Mouse (Mus musculus) erythroblast, adult 5-6 weeks (primary cell): Measurements from ENCODE around the gene Cd55. TPM values are rescaled to one million over a fixed set of nuclear protein-coding genes. Genes with fewer than 3 reads are reported as not detected.
A peak's percentile ranks its signal among the peaks of the same experiment; 100 is the strongest.
"Not testable (repeated sequence)": the region's sequence is repeated elsewhere in the genome, so short reads cannot be mapped to it uniquely, and the experiment has no call there.

ENCODE experiments used
- ATAC-seq: replicated peaks from 2 replicates; pipeline ENCODE4 v1.8.0; 2016; ENCODE audit warnings: moderate number of reproducible peaks, mild to moderate bottlenecking, moderate TSS enrichment, inconsistent platforms; ENCODE audit not compliant: poor library complexity, low FRiP score, severe bottlenecking
- total RNA-seq, 2 experiments: library from RNA; stranded (forward) in 1 of 2; stranded (reverse) in 1 of 2; fragments of 150-400 nt in 1 of 2; fragments of 200-764, 138-1000 nt in 1 of 2; gene quantifications; 2 replicates each; pipeline versions ENCODE4 v1.2.3 to v1.2.4; 2015 to 2017; ENCODE audit warnings: low replicate concordance in 2 of 2

The Cd55 gene
- 51.5 and 52.9 TPM in 2 replicates for total RNA-seq (2015; ENCODE audit: low replicate concordance)
- total RNA-seq (2017; ENCODE audit: low replicate concordance), result 28.6 and 29.1 TPM in 2 replicates

DNA sequence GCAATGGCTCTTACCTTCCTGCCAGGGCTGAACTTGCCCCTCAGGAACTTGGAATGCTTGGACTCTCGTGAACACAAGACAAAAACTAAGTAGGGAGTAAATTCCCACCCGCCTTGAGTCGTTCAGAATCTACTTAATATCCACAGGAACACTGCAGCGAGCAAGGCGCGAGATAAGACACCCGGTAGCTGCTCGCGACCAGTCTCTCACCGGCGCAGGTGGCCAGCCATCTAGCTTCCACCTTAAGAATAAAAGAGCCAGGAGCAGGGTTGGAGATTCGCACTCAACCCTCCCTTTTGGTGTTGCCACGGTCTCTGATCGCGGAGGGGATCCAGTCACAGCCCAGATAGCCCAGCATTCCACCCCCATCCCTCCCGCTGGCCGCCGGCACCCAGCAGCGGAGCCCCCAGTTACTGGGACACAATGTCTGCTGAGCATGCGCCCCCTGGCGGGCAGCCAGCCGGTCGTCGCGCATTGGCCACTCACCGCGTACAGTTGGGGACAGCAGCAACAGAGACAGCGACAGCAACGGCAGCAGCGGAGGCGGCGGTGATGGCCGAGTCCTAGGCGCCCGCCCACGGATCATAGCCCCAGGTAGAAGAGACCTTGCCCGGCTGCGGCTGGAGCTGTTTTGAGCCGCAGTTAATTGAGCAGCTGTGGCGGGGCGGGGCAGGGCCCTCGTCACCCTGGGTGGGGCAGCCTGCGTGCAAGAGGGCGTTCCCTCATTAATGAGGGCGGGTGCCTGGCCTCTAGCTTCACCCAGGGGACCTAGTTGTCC lies at the start of gene Cd55:
Gene Cd55 (minus strand): TSS at position 661 of the 778 bp plus-strand sequence.
- peak; percentile 93 for ATAC-seq

- no peak for ATAC-seq
Observed at GRCm38 (mm10) chr1:130511823-130512370, 49.4 kb upstream of the Cd55 start.

DNA sequence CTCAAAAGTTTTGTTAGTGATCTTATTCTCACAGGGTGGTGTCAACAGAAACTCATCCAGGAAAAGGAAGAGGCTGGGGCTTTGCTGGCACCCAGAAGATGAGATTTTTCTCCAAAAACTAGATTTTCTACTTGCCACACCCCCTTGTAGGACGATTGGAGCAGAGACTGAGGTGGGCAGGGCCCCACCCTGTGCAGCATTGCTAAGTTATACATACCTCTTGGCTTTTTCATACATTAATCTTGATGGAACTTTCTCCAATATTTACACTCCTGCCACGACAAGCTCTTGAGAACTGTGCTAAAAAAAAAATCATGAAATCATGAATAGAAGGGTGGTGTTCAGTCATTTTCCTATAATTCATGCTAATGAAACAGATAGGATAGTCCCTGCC lies 46.4 kb upstream of the Cd55 start:
- ATAC-seq, result no peak

DNA sequence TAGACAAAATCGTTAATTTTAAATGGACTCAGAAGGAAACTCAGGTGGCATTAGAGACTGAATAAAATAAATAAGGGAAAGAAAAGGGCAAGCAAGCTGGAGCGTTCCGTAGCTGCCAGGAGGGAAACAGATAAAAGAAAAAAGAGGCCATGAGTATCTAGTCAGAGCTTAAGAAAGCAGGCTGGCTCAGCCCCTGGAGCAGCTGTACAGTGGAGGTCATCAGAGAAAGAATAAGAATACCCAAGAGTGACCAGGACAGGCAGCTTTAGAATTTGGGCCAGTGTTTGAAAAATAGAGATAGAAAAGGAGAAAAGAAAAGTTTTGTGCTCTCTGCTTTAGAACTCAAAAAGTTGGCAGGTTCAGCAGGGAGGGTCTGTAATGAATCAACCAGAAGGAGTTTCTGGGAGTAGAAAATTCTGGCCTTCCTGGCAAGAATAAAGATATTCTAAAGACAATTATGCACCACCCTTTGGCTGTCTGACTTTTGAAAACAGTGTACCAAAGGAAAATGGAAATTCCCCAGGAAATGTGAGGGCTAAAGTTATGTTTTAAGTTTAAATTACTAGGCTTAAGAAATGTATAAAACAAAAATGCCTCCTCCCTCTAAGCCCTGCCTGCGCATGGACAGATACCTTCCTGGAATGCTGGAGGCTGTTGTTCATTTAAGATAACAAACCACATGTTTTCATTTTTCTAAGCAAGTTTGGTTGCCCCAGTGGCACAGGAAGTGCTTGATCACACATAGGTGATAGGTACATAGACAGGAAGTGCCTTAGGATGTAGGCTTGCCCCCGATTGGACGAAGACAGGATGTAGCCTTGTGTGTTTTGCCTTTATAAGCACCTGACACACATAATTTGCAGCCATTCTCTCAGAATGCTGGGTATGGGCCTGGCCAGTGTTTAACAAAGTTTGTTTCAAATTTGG lies 45.7 kb upstream of the Cd55 start:
- no peak for ATAC-seq

GRCm38 (mm10) chr1:130507408-130507807 lies 44.9 kb upstream of the Cd55 start:
- no peak for ATAC-seq

- ATAC-seq, result no peak
Observed at GRCm38 (mm10) chr1:130499962-130500361, 37.4 kb upstream of the Cd55 start.

- ATAC-seq, result no peak
Observed at GRCm38 (mm10) chr1:130498331-130498730, 35.8 kb upstream of the Cd55 start.

DNA sequence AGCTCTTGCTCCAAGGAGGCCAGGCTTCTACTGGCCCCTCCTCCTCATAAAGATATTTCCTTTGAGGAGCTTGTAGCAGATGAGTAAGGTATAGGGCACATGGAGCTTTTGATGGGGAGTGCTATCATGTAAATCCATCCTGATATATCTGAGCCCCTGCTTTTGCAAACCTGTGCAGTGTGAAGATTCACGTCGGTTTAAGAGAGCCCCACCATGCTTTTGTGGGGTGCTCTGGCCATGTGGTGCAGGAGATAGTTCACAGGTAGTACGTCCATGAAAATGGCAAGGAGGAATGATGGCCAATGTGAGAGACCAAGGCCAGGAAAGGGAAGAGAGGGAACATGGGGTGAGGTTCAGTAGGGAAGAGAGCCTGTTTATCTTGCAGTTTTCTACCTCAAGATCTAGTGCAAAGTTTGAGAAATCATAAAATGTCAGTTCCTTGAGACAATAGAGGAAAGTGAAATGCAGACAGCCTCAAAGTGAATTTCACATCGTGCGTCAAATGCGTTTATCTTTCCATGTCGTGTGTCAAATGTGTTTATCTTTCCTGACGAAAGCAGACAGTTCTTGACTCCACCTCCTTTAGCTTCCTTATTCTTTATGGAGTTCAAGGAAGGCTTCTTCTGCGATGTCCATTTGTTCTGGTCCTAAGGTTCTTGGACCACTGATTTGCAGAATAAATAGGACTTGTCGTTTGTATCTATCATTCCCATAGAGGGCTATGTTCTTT lies 24.4 kb upstream of the Cd55 start:
- ATAC-seq, result no peak

DNA sequence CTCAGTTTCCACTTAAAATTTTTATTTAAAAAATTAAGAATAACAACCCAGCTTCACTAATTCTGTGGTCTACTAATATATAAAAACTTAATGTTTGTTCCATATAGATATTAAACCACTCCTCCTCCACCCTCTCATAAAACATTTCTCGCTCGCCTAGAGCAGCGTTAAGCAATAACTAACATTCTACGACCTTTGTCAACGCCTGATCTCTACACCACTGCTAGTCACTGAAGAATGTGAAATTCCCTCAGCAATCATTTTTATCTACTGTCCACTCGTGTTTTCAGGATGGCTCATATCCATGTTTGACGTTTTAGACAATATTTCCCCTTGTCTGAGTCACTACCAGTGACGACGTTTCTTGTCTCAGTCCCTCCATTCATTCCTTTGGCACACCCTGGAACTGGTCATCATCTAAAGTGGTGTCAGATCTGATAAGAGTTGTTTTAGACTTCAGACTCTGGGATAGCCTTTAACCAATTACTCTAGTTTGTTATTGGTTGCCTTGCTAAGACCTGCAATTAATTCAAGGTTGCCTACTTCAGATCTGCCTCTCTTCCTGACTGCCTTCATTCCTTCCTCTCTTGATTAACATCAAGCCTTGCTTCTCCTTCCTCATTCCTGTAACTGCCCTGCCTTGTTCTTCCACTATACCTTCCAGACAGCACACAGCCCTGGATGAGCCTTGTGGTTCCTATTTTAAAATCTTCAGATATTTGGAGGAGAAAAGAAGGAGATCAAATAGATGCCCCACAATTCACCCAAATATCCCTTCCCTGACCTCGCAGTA lies 23.5 kb upstream of the Cd55 start:
- no peak for ATAC-seq

GRCm38 (mm10) chr1:130485376-130485775 lies 22.8 kb upstream of the Cd55 start:
- ATAC-seq, result no peak

- no peak for ATAC-seq
Observed at GRCm38 (mm10) chr1:130474936-130475335, 12.4 kb upstream of the Cd55 start.

DNA sequence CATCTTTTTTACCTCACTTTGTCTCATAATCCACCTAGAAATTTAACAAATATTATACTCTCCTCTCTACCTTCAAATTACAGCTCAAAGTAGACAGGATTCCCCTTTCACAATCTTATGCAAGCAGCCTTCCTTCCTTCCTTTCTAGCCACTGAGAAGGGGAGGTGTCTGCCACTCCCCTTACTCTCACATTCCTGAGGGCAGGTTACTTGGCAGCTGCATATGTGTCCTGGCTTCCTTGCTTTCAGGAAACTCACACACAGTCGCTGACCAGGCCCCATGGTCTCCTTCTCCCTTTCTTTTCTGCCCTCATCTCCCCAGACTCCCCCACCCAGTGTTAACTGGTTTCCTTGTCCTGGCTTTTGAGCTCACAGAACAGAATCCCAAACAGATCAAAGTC lies 11.7 kb upstream of the Cd55 start:
- ATAC-seq, result no peak

DNA sequence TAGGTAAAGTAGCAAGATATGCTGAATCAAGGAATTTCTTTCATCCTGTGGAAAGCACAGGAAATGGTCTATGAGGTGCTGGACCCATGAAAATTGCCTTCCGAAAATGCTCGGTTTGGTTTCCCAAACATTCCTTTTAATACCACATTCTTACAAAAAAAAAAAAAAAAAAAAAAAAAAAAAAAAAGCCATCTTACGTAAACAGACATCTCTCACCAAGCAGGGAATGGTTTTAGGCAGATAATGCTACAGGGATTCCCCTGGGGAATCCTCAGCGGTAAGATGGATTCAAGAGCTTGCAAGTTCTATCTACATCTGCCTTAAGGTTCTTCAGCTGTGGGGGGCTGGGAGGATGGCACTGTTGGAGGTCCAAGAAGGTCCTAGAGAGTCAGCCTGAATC lies 7.5 kb upstream of the Cd55 start:
- ATAC-seq, result no peak

GRCm38 (mm10) chr1:130467453-130467852 lies 4.9 kb upstream of the Cd55 start:
- no peak for ATAC-seq

DNA sequence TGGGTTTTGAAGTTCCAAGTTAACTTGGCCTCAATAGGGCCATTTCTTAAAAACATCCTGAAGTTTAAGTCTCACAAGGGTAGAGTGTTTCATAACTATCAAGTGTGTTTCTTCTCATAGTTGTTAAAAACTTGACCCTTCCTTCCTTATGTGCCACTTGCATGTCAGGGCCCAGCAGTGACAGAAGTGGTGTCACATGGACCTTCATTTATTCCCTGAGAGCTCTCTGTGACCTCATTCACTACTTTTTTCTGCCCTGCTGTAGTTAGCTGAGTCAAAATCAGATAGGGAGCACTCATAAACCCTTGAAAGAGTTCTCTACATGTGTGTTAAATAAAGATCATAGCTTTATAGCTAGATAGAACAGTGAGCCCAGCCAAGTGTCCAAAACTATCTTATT lies 1.6 kb upstream of the Cd55 start:
- ATAC-seq, result no peak

GRCm38 (mm10) chr1:130462867-130463266 lies 323 bp upstream of the Cd55 start:
- ATAC-seq, result 0 out of 2 replicates have a peak, but pooled peaks have one; percentile 2

DNA sequence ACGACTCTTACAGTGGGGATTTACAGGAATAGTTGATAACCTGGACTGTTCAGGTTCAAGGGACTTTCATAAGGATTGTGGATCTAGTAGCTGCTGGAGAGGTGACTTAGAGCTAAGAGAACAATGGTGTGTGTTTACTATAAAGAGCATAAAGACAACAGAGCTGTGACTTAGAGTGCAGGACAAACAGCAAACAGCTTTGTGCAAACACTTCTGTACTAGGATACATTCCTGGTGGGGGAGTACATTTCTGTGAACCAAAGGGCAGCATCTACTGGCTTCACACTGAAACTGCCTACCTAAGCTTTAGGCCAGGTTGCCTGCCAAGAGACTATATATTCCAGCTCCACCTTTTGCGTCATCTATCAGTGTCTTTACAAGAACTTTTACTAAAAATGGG lies 7.4 kb downstream of the Cd55 start:
- ATAC-seq, result no peak

DNA sequence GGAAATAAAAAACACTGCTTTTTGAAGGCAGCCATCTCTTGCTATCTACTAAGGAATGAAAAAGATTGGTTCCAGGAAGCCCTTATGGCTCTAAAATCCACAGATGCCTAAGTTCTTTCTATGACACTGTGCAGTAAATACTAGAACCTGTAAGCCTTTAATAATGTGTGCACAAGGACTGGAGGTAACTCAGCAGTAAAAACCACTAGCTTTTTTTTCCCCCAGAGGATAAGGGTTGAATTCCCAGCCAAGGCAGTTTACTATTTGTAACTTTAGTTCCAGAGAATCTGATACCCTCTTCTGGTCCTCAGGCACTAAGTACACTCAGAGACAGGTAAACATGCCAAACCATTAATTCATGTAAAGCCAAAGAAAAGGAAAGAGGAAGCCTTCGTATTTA lies 19.6 kb downstream of the Cd55 start:
- not testable (repeated sequence) for ATAC-seq

GRCm38 (mm10) chr1:130430920-130431319 lies 31.6 kb downstream of the Cd55 start:
- ATAC-seq, result no peak
